Mouse (Mus musculus): Measurements from ENCODE around the gene Trpm4.
"Not testable (repeated sequence)": the region's sequence is repeated elsewhere in the genome, so short reads cannot be mapped to it uniquely, and the experiment has no call there.

Gene Trpm4

GRCm38 (mm10) chr7:45333431-45333982 lies at the start of gene Trpm4:
Gene Trpm4 (minus strand): TSS chr7:45333780.
- peak in 1 of 2 experiments; percentile 59 for DNase-seq (ENCODE audit: low spot score in 2 of 2)

GRCm38 (mm10) chr7:45376057-45376456 lies 42.5 kb upstream of the Trpm4 start:
- DNase-seq (ENCODE audit: low spot score in 2 of 2): no peak

GRCm38 (mm10) chr7:45374620-45375019 lies 41.0 kb upstream of the Trpm4 start:
- no peak for DNase-seq (ENCODE audit: low spot score in 2 of 2)

GRCm38 (mm10) chr7:45372371-45372770 lies 38.8 kb upstream of the Trpm4 start:
- no peak for DNase-seq (ENCODE audit: low spot score in 2 of 2)

- DNase-seq (ENCODE audit: low spot score in 2 of 2): peak; percentile 93 to 94
Measured at GRCm38 (mm10) chr7:45370475-45371311, 37.1 kb upstream of the Trpm4 start, which contains the start of gene Lin7b. Gene Lin7b (minus strand): TSS chr7:45370583.

- peak in 1 of 2 experiments; percentile 32 for DNase-seq (ENCODE audit: low spot score in 2 of 2)
Measured at GRCm38 (mm10) chr7:45369836-45370474, 36.4 kb upstream of the Trpm4 start.

GRCm38 (mm10) chr7:45369022-45369745 lies 35.6 kb upstream of the Trpm4 start:
- no peak for DNase-seq (ENCODE audit: low spot score in 2 of 2)

GRCm38 (mm10) chr7:45368178-45368577 lies 34.6 kb upstream of the Trpm4 start:
- DNase-seq (ENCODE audit: low spot score in 2 of 2): peak in 1 of 2 experiments; percentile 32

GRCm38 (mm10) chr7:45367020-45367880 lies 33.7 kb upstream of the Trpm4 start:
- DNase-seq (ENCODE audit: low spot score in 2 of 2): peak; percentile 98

- DNase-seq (ENCODE audit: low spot score in 2 of 2): no peak
Measured at GRCm38 (mm10) chr7:45366652-45367019, 33.1 kb upstream of the Trpm4 start, which contains the start of gene Ppfia3. Gene Ppfia3 (minus strand): TSS chr7:45367019.

- no peak for DNase-seq (ENCODE audit: low spot score in 2 of 2)
Measured at GRCm38 (mm10) chr7:45365742-45366651, 32.4 kb upstream of the Trpm4 start.

- no peak for DNase-seq (ENCODE audit: low spot score in 2 of 2)
Measured at GRCm38 (mm10) chr7:45363983-45364382, 30.4 kb upstream of the Trpm4 start.

GRCm38 (mm10) chr7:45362801-45363200 lies 29.2 kb upstream of the Trpm4 start:
- DNase-seq (ENCODE audit: low spot score in 2 of 2): peak in 1 of 2 experiments; percentile 25

- peak; percentile 71 to 75 for DNase-seq (ENCODE audit: low spot score in 2 of 2)
Measured at GRCm38 (mm10) chr7:45361243-45361804, 27.7 kb upstream of the Trpm4 start.

GRCm38 (mm10) chr7:45360404-45361125 lies 27.0 kb upstream of the Trpm4 start:
- DNase-seq (ENCODE audit: low spot score in 2 of 2): peak in 1 of 2 experiments; percentile 20

- DNase-seq (ENCODE audit: low spot score in 2 of 2): not testable (repeated sequence)
Measured at GRCm38 (mm10) chr7:45359081-45359480, 25.5 kb upstream of the Trpm4 start.

GRCm38 (mm10) chr7:45356087-45356486 lies 22.5 kb upstream of the Trpm4 start:
- no peak for DNase-seq (ENCODE audit: low spot score in 2 of 2)

- no peak for DNase-seq (ENCODE audit: low spot score in 2 of 2)
Measured at GRCm38 (mm10) chr7:45355318-45356020, 21.9 kb upstream of the Trpm4 start.

All from right cerebral cortex, postnatal 36 days (tissue).